Mouse (Mus musculus): ENCODE measurements around the gene Rab13. TPM values are rescaled to one million over a fixed set of nuclear protein-coding genes. Genes with fewer than 3 reads are reported as not detected.
A peak's percentile ranks its signal among the peaks of the same experiment; 100 is the strongest.

Gene Rab13
- total and polyA plus RNA-seq, 2 experiments from 2014 or later: 5.9 to 20.6 TPM

GRCm38 (mm10) chr3:90255194-90255565 lies 41.7 kb downstream of the Rab13 start:
- TF ChIP-seq CTCF (IDR thresholded peaks at IDR 0.05; ENCODE audit: low read depth): no peak
- H3K4me1 ChIP-seq (ENCODE audit: insufficient read depth, low read length): peaks cover 5% of the 10 kb centered on the region
- peak overlapping the region; percentile 89 for H3K4me2 ChIP-seq (ENCODE audit: low read depth, low read length)
- no peaks in the 10 kb centered on the region for H3K9me3 ChIP-seq (ENCODE audit: low read length)
- H3K4me3 ChIP-seq (ENCODE audit: low read length): peak overlapping the region; percentile 97
- H3K36me3 ChIP-seq (ENCODE audit: insufficient read depth, low read length): peaks cover 24% of the 10 kb centered on the region
- no peak for DNase-seq (ENCODE audit: low spot score)
- H3K27me3 ChIP-seq (ENCODE audit: insufficient read depth, low read length): no peaks in the 10 kb centered on the region
- ATAC-seq: no peak
- peak overlapping the region; percentile 90 for H3K9ac ChIP-seq (replicated peaks; ENCODE audit: low read length)
- peak overlapping the region; percentile 89; the same call in 1 of the 2 replicates for H3K27ac ChIP-seq
- WGBS: 20% methylated on average over 2 of the region's 2 CpGs

- Histone ChIP-seq H3K4me2 (ENCODE audit: low read depth, low read length) (peak overlapping the region; percentile 89; the same call in 1 of the 2 replicates), H3K9me3 (ENCODE audit: low read length) (no peaks in the 10 kb centered on the region), H3K36me3 (ENCODE audit: insufficient read depth, low read length) (peaks cover 31% of the 10 kb centered on the region), H3K27me3 (ENCODE audit: insufficient read depth, low read length) (no peaks in the 10 kb centered on the region), H3K4me1 (ENCODE audit: insufficient read depth, low read length) (peaks cover 5% of the 10 kb centered on the region), H3K9ac (replicated peaks; ENCODE audit: low read length) (no peak overlapping the region), H3K4me3 (ENCODE audit: low read length) (no peak overlapping the region), H3K27ac (no peak overlapping the region)
- ATAC-seq (no peak), DNase-seq (ENCODE audit: low spot score) (no peak)
- WGBS: 90% methylated on average over 14 of the region's 14 CpGs
- no peak for TF ChIP-seq CTCF (IDR thresholded peaks at IDR 0.05; ENCODE audit: low read depth)
These were observed 42.4 kb downstream of the Rab13 start for GRCm38 (mm10) chr3:90255784-90256353.

DNA sequence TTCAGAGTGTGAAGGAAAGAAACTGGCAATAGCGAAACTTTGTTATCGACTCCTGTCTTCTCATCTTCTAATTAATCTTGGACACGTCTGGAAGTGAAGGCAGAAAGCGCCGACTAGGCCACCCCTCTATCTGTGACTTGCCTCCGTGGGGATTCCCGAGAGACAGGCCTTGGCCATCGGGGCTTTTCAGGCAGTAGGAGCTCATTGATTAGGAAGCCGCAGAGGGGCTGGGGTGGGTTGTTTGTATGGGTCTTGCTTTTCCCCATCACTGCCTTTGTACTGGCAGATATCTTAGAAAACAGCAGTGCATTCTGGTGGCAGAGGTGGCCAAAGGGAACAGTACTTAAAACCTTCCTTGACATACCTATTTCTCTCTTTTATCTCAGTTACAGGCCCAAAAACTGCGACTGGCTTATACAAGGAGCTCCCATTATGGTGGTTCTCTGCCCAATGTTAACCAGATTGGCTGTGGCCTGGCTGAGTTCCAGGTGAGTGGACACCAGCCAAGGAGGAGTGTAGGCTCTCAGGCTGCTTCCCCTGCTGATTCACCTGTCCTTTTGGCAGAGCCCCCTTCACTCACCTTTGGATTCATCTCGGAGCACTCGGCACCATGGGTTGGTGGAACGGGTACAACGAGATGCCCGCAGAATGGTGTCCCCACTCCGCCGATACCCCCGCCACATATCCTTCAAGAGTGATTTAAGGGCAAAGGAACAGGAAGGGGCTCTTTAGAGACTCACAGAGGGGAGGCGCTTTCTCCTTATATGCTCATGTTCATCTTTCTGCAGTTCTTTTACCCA lies 43.4 kb downstream of the Rab13 start:
- Histone ChIP-seq H3K9ac (replicated peaks; ENCODE audit: low read length) (no peak overlapping the region), H3K4me2 (ENCODE audit: low read depth, low read length) (no peak overlapping the region), H3K4me1 (ENCODE audit: insufficient read depth, low read length) (peaks cover 5% of the 10 kb centered on the region), H3K9me3 (ENCODE audit: low read length) (no peaks in the 10 kb centered on the region), H3K27ac (no peak overlapping the region), H3K27me3 (ENCODE audit: insufficient read depth, low read length) (no peaks in the 10 kb centered on the region), H3K4me3 (ENCODE audit: low read length) (no peak overlapping the region), H3K36me3 (ENCODE audit: insufficient read depth, low read length) (peaks cover 42% of the 10 kb centered on the region)
- TF ChIP-seq CTCF (IDR thresholded peaks at IDR 0.05; ENCODE audit: low read depth): no peak
- ATAC-seq (no peak), DNase-seq (ENCODE audit: low spot score) (no peak)
- WGBS: 87% methylated on average over 19 of the region's 19 CpGs

GRCm38 (mm10) chr3:90258521-90258920 lies 45.0 kb downstream of the Rab13 start:
- ATAC-seq (no peak), DNase-seq (ENCODE audit: low spot score) (no peak)
- Histone ChIP-seq H3K9ac (replicated peaks; ENCODE audit: low read length) (no peak overlapping the region), H3K9me3 (ENCODE audit: low read length) (no peaks in the 10 kb centered on the region), H3K4me3 (ENCODE audit: low read length) (no peak overlapping the region), H3K4me1 (ENCODE audit: insufficient read depth, low read length) (peaks cover 5% of the 10 kb centered on the region), H3K27ac (no peak overlapping the region), H3K27me3 (ENCODE audit: insufficient read depth, low read length) (no peaks in the 10 kb centered on the region), H3K36me3 (ENCODE audit: insufficient read depth, low read length) (peaks cover 57% of the 10 kb centered on the region), H3K4me2 (ENCODE audit: low read depth, low read length) (no peak overlapping the region)
- TF ChIP-seq CTCF (IDR thresholded peaks at IDR 0.05; ENCODE audit: low read depth): no peak
- WGBS: 94% methylated on average over 4 of the region's 4 CpGs

GRCm38 (mm10) chr3:90263121-90263771 lies 49.8 kb downstream of the Rab13 start:
- Histone ChIP-seq H3K4me3 (ENCODE audit: low read length) (no peak overlapping the region), H3K9ac (replicated peaks; ENCODE audit: low read length) (no peak overlapping the region), H3K27ac (no peak overlapping the region), H3K4me1 (ENCODE audit: insufficient read depth, low read length) (no peaks in the 10 kb centered on the region), H3K9me3 (ENCODE audit: low read length) (no peaks in the 10 kb centered on the region), H3K4me2 (ENCODE audit: low read depth, low read length) (no peak overlapping the region), H3K27me3 (ENCODE audit: insufficient read depth, low read length) (no peaks in the 10 kb centered on the region), H3K36me3 (ENCODE audit: insufficient read depth, low read length) (peaks cover 53% of the 10 kb centered on the region)
- 92% methylated on average over 5 of the region's 5 CpGs for WGBS
- no peak for ATAC-seq
- no peak for TF ChIP-seq CTCF (IDR thresholded peaks at IDR 0.05; ENCODE audit: low read depth)
- no peak for DNase-seq (ENCODE audit: low spot score)

- H3K9me3 ChIP-seq (ENCODE audit: low read length): no peaks in the 10 kb centered on the region
- peaks cover 42% of the 10 kb centered on the region for H3K36me3 ChIP-seq (ENCODE audit: insufficient read depth, low read length)
- no peak for ATAC-seq
- WGBS: 33% methylated on average over 10 of the region's 10 CpGs
- peak overlapping the region; percentile 68; the same call in 1 of the 2 replicates for H3K4me3 ChIP-seq (ENCODE audit: low read length)
- peak overlapping the region; percentile 85 for H3K4me2 ChIP-seq (ENCODE audit: low read depth, low read length)
- no peaks in the 10 kb centered on the region for H3K4me1 ChIP-seq (ENCODE audit: insufficient read depth, low read length)
- peak overlapping the region; percentile 94 for H3K27ac ChIP-seq
- DNase-seq (ENCODE audit: low spot score): no peak
- H3K27me3 ChIP-seq (ENCODE audit: insufficient read depth, low read length): no peaks in the 10 kb centered on the region
- TF ChIP-seq CTCF (IDR thresholded peaks at IDR 0.05; ENCODE audit: low read depth): no peak
- H3K9ac ChIP-seq (replicated peaks; ENCODE audit: low read length): peak overlapping the region; percentile 80
These were observed 51.2 kb downstream of the Rab13 start for GRCm38 (mm10) chr3:90264687-90265033.

Data from hindbrain, postnatal 0 days (tissue).